Mouse (Mus musculus) forebrain, embryonic 12.5 days (tissue): ENCODE data around the gene Pick1. TPM values are rescaled to one million over a fixed set of nuclear protein-coding genes. Genes with fewer than 3 reads are reported as not detected.

Source experiments
- ATAC-seq: fragments of 200-750 bp; cut with Nextera tagmentation; 2 replicates; pipeline ENCODE4 v1.8.0; 2017; ENCODE audit warnings: moderate TSS enrichment; ENCODE audit not compliant: low FRiP score
- H3K27ac ChIP-seq: fragments of 300-500 bp; sonication (generic); 2 replicates; pipeline ENCODE4 v1.5.1; 2016; ENCODE audit warnings: mild to moderate bottlenecking
- H3K27me3 ChIP-seq: fragments of 300-500 bp; sonication (generic); 2 replicates; pipeline ENCODE4 v1.6.1; 2016; ENCODE audit warnings: mild to moderate bottlenecking
- H3K36me3 ChIP-seq: fragments of 300-500 bp; sonication (generic); replicated peaks from 2 replicates; pipeline ENCODE4 v1.6.1; 2016; ENCODE audit warnings: mild to moderate bottlenecking
- H3K4me1 ChIP-seq: fragments of 300-500 bp; sonication (generic); 2 replicates; pipeline ENCODE4 v1.6.1; 2016
- H3K4me2 ChIP-seq: fragments of 300-500 bp; sonication (generic); 2 replicates; pipeline ENCODE4 v1.6.1; 2016; ENCODE audit warnings: mild to moderate bottlenecking, moderate library complexity
- H3K4me3 ChIP-seq: fragments of 300-500 bp; sonication (generic); replicated peaks from 2 replicates; pipeline ENCODE4 v1.5.1; 2016; ENCODE audit warnings: mild to moderate bottlenecking
- H3K9ac ChIP-seq: fragments of 300-500 bp; sonication (generic); 2 replicates; pipeline ENCODE4 v1.6.1; 2016; ENCODE audit warnings: mild to moderate bottlenecking
- H3K9me3 ChIP-seq: fragments of 300-500 bp; sonication (generic); 2 replicates; pipeline ENCODE4 v1.6.1; 2016
- WGBS: fragments of 180-500 bp; shearing (Covaris S2); methylation state at CpG from one replicate; pipeline ENCODE4 v1.1.7; 2016; 5-methylcytosine and 5-hydroxymethylcytosine counted together
- polyA plus RNA-seq: library from polyadenylated mRNA; unstranded; fragments of >200 nt; fragmentation: Nextera tagmentation; extraction: Ambion mirVana; gene quantifications from 2 replicates; pipeline ENCODE4 v1.2.1, GENCODE M21; 2016

Pick1 gene
- 64.5 and 67.5 TPM in 2 replicates for polyA plus RNA-seq

GRCm38 (mm10) chr15:79229058-79229821 is at the start of gene Pick1, which contains the start of gene Gm49486:
TSS of gene Pick1 (plus strand) at chr15:79229173.
TSS of gene Gm49486 (plus strand) at chr15:79229391.
- H3K4me2 ChIP-seq = peak within 1 kb of the TSS; percentile 99
- under 1% methylated on average over 51 of the region's 51 CpGs for WGBS
- peak within 1 kb of the TSS; percentile 97 for H3K27ac ChIP-seq
- H3K27me3 ChIP-seq = no peaks in the 10 kb centered on the region
- ATAC-seq = peak; percentile 92
- peaks cover 22% of the 10 kb centered on the region for H3K4me1 ChIP-seq
- H3K9ac ChIP-seq = peak within 1 kb of the TSS; percentile 93
- peaks cover 30% of the 10 kb centered on the region for H3K36me3 ChIP-seq
- no peaks in the 10 kb centered on the region for H3K9me3 ChIP-seq
- H3K4me3 ChIP-seq = peak within 1 kb of the TSS; percentile 87

GRCm38 (mm10) chr15:79185213-79185612 is 43.8 kb upstream of the Pick1 start:
- Histone ChIP-seq H3K4me2 (no peak overlapping the region), H3K27me3 (no peaks in the 10 kb centered on the region), H3K36me3 (no peaks in the 10 kb centered on the region), H3K9me3 (no peaks in the 10 kb centered on the region), H3K4me1 (no peaks in the 10 kb centered on the region), H3K4me3 (no peak overlapping the region), H3K9ac (no peak overlapping the region), H3K27ac (no peak overlapping the region)
- no peak for ATAC-seq
- WGBS = 87% methylated on average over 10 of the region's 10 CpGs

GRCm38 (mm10) chr15:79187819-79188218 is 41.2 kb upstream of the Pick1 start:
- Histone ChIP-seq H3K36me3 (no peaks in the 10 kb centered on the region), H3K9ac (no peak overlapping the region), H3K4me2 (no peak overlapping the region), H3K27ac (no peak overlapping the region), H3K4me1 (peaks cover 7% of the 10 kb centered on the region), H3K27me3 (no peaks in the 10 kb centered on the region), H3K4me3 (no peak overlapping the region), H3K9me3 (no peaks in the 10 kb centered on the region)
- ATAC-seq = no peak
- 92% methylated on average over 8 of the region's 8 CpGs for WGBS

- Histone ChIP-seq H3K9me3 (no peaks in the 10 kb centered on the region), H3K4me1 (peaks cover 33% of the 10 kb centered on the region), H3K4me3 (no peak overlapping the region), H3K27ac (no peak overlapping the region), H3K36me3 (no peaks in the 10 kb centered on the region), H3K4me2 (no peak overlapping the region), H3K9ac (no peak overlapping the region), H3K27me3 (no peaks in the 10 kb centered on the region)
- no peak for ATAC-seq
- WGBS = 99% methylated on average over 2 of the region's 2 CpGs
Observed at GRCm38 (mm10) chr15:79191426-79191825, 37.5 kb upstream of the Pick1 start.

GRCm38 (mm10) chr15:79192450-79192849 is 36.5 kb upstream of the Pick1 start:
- peak; percentile 42 for ATAC-seq
- Histone ChIP-seq H3K36me3 (no peaks in the 10 kb centered on the region), H3K4me3 (no peak overlapping the region), H3K27ac (peak overlapping the region; percentile 97), H3K4me1 (peaks cover 33% of the 10 kb centered on the region), H3K9me3 (no peaks in the 10 kb centered on the region), H3K4me2 (0 out of 2 replicates have a peak overlapping the region, but pooled peaks have one; percentile 42), H3K9ac (0 out of 2 replicates have a peak overlapping the region, but pooled peaks have one; percentile 49), H3K27me3 (no peaks in the 10 kb centered on the region)
- 88% methylated on average over 6 of the region's 6 CpGs for WGBS

- Histone ChIP-seq H3K27me3 (no peaks in the 10 kb centered on the region), H3K9me3 (no peaks in the 10 kb centered on the region), H3K4me2 (peak overlapping the region; percentile 42), H3K27ac (peak overlapping the region; percentile 97), H3K36me3 (no peaks in the 10 kb centered on the region), H3K9ac (peak overlapping the region; percentile 49; the same call in 1 of the 2 replicates), H3K4me3 (peak overlapping the region; percentile 7; the same call in 1 of the 2 replicates), H3K4me1 (peaks cover 33% of the 10 kb centered on the region)
- 12% methylated on average over 26 of the region's 27 CpGs for WGBS
- peak; percentile 82 for ATAC-seq
Observed at GRCm38 (mm10) chr15:79192885-79193845, 35.8 kb upstream of the Pick1 start.

- peaks cover 33% of the 10 kb centered on the region for H3K4me1 ChIP-seq
- no peaks in the 10 kb centered on the region for H3K27me3 ChIP-seq
- no peak overlapping the region for H3K4me3 ChIP-seq
- 0 out of 2 replicates have a peak overlapping the region, but pooled peaks have one; percentile 49 for H3K9ac ChIP-seq
- peak overlapping the region; percentile 97 for H3K27ac ChIP-seq
- H3K36me3 ChIP-seq = no peaks in the 10 kb centered on the region
- ATAC-seq = no peak
- H3K4me2 ChIP-seq = no peak overlapping the region
- 85% methylated on average over 9 of the region's 9 CpGs for WGBS
- no peaks in the 10 kb centered on the region for H3K9me3 ChIP-seq
Observed at GRCm38 (mm10) chr15:79194048-79194447, 34.9 kb upstream of the Pick1 start.

- WGBS = 67% methylated on average over 2 of the region's 2 CpGs
- Histone ChIP-seq H3K27ac (no peak overlapping the region), H3K9ac (no peak overlapping the region), H3K9me3 (no peaks in the 10 kb centered on the region), H3K4me3 (no peak overlapping the region), H3K36me3 (no peaks in the 10 kb centered on the region), H3K4me2 (no peak overlapping the region), H3K27me3 (no peaks in the 10 kb centered on the region), H3K4me1 (peaks cover 33% of the 10 kb centered on the region)
- ATAC-seq = no peak
Observed at GRCm38 (mm10) chr15:79194946-79195345, 34.0 kb upstream of the Pick1 start.

GRCm38 (mm10) chr15:79195492-79195891 is 33.5 kb upstream of the Pick1 start:
- Histone ChIP-seq H3K9ac (no peak overlapping the region), H3K9me3 (no peaks in the 10 kb centered on the region), H3K4me1 (peaks cover 33% of the 10 kb centered on the region), H3K27me3 (no peaks in the 10 kb centered on the region), H3K4me3 (no peak overlapping the region), H3K27ac (no peak overlapping the region), H3K36me3 (no peaks in the 10 kb centered on the region), H3K4me2 (no peak overlapping the region)
- ATAC-seq = no peak
- WGBS = 90% methylated on average over 8 of the region's 8 CpGs

GRCm38 (mm10) chr15:79199390-79199976 is 29.5 kb upstream of the Pick1 start:
- H3K9ac ChIP-seq = no peak overlapping the region
- H3K4me1 ChIP-seq = peaks cover 39% of the 10 kb centered on the region
- H3K36me3 ChIP-seq = no peaks in the 10 kb centered on the region
- no peak overlapping the region for H3K4me2 ChIP-seq
- no peaks in the 10 kb centered on the region for H3K27me3 ChIP-seq
- H3K4me3 ChIP-seq = no peak overlapping the region
- no peaks in the 10 kb centered on the region for H3K9me3 ChIP-seq
- ATAC-seq = no peak
- 89% methylated on average over 12 of the region's 12 CpGs for WGBS
- H3K27ac ChIP-seq = no peak overlapping the region

GRCm38 (mm10) chr15:79201491-79202150 is 27.4 kb upstream of the Pick1 start:
- H3K27ac ChIP-seq = peak overlapping the region; percentile 82
- peak overlapping the region; percentile 26 for H3K4me2 ChIP-seq
- H3K4me1 ChIP-seq = peaks cover 29% of the 10 kb centered on the region
- H3K4me3 ChIP-seq = no peak overlapping the region
- ATAC-seq = peak; percentile 76
- no peaks in the 10 kb centered on the region for H3K27me3 ChIP-seq
- no peak overlapping the region for H3K9ac ChIP-seq
- no peaks in the 10 kb centered on the region for H3K36me3 ChIP-seq
- WGBS = 11% methylated on average over 13 of the region's 13 CpGs
- H3K9me3 ChIP-seq = no peaks in the 10 kb centered on the region
